Mouse (Mus musculus) Patski (cell line): Measurements from ENCODE around the gene Slc26a10. TPM values are rescaled to one million over a fixed set of nuclear protein-coding genes. Genes with fewer than 3 reads are reported as not detected.

Source experiments
- ATAC-seq: fragments of 100-300 bp; one replicate; pipeline ENCODE4 v1.8.0; 2021
- CTCF ChIA-PET: fragments of 350-600 bp; sonication (Branson Sonifier 250); formaldehyde crosslinking; loops from one replicate; lab custom pipeline; 2022; ENCODE audit warnings: inconsistent platforms; lab: Charles Lee
- POLR2A ChIA-PET: fragments of 350-600 bp; sonication (Branson Sonifier 250); formaldehyde crosslinking; loops from one replicate; lab custom pipeline; 2022; ENCODE audit warnings: antibody characterized with exemption, inconsistent platforms; lab: Charles Lee
- DNase-seq: peaks from one replicate; pipeline ENCODE4 v3.0.0-alpha.2; 2011; ENCODE audit warnings: low read depth, low spot score
- H3K27me3 ChIP-seq: fragments of 371-371 bp; one replicate; pipeline ENCODE4 v1.5.1; 2021
- CTCF ChIP-seq: fragments of 100-300 bp; IDR thresholded peaks from one replicate; pipeline ENCODE4 v1.5.1; 2021
- in situ Hi-C: fragments of 300-500 bp; cut with MboI; formaldehyde crosslinking; loops from 3 replicates; pipeline ENCODE4 v1.11.1; 2018; ENCODE audit warnings: low pct_unique_long_range_greater_than_20kb, mixed read lengths
- polyA plus RNA-seq: library from polyadenylated mRNA; unstranded; gene quantifications from one replicate; pipeline ENCODE4 v1.2.3, GENCODE M21; 2021

Gene Slc26a10
- polyA plus RNA-seq, 1 experiment from 2014 or later: 0.85 TPM

DNA sequence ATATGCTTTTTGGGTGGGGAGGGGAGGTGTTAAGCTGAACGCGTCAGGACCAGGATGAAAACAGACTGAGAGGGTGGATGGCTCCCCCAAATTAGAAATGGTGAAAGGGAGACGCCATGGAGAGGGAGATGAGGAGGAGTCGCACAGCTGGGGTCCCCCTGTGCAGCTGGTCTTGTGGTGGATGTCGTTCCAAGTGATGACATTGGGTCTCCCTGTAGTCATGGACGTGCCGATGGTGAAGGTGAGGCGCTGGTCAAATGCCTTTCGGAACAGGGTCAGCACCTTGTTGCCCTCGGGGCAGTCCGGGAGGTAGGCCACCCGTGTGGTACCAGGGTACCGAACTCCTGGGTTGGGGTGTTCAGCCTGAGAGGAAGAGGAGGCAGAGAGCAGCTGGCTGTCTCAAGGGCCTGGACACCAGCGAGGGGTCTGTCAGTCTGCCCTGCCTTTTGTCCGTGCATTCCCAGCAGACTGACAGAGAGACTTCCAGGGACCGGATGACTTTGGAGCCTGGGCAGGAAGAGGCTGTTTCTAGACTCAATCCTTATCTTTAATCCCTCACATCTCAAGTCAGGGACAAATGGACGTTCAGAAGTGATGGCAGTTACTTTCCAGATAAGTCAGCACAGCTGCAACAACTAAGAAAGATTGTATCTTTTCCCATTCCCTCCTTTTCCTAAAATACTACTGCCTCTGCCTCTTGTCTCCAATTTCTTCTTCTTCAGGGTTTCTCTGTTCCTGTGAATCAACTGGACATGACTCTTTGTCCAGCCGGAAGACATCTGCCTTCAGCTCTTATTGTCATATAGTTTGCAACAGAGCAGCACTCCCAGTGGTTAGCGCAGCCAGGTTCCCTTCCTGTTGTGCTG lies 11.0 kb upstream of the Slc26a10 start:
- no peak for TF ChIP-seq CTCF
- in situ Hi-C loops: no loop called here
- H3K27me3 ChIP-seq: no peaks in the 10 kb centered on the region
- ChIA-PET POLR2A (no interaction called here), CTCF (interaction anchor here (1.0 to 1.4 kb wide), 2 partner anchors 13 to 20 kb away, joined by 3 read pairs; partner anchors contain the start of gene Pip4k2c)
- ATAC-seq: no peak
- no peak for DNase-seq

DNA sequence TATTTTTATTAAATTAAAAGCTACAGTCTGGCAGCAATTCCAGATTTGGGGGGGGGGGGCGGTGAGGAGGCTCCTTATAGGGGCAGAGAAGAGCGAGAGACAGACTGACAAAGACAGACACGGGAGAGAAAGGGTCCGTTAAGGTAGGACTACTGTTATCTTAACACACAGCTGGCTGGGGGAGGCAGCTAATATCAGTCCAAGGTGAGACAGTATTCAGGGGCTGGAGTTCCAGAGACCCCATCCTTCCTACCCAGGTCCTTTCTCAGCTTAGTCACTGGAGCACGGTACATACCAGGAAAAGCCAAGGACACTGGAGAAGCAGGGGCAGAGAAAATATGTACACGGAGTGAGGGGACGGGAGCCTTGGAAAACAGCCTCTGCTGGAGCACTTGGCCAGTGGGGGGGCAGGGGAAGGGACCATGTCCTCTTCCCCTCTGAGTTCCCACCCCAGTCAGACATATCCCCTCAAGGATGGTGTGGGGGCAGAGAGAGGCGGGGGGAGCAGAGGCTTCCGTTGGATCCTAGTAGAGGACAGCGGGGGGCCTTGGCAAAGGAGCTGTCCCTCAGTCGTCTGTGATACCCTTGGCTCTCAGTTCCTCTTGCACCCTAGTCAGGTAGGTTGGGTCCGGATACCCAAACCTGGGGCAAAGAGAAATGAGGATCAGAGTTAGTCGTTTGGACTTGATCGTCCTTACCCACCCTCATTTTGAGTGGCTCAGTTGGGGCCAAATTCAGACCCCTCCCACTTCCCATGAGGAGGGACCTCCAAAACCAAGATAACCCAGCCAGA lies 10.1 kb upstream of the Slc26a10 start:
- in situ Hi-C loops: no loop called here
- ATAC-seq (no peak), DNase-seq (no peak)
- H3K27me3 ChIP-seq: no peaks in the 10 kb centered on the region
- ChIA-PET POLR2A (interaction anchor here (0.6 kb wide), 1 partner anchor 855 kb away, joined by 3 read pairs; no protein-coding TSS in a partner anchor), CTCF (interaction anchor here (1.0 to 1.4 kb wide), 2 partner anchors 12 to 21 kb away, joined by 3 read pairs; partner anchors contain the start of gene Pip4k2c)
- TF ChIP-seq CTCF: no peak

DNA sequence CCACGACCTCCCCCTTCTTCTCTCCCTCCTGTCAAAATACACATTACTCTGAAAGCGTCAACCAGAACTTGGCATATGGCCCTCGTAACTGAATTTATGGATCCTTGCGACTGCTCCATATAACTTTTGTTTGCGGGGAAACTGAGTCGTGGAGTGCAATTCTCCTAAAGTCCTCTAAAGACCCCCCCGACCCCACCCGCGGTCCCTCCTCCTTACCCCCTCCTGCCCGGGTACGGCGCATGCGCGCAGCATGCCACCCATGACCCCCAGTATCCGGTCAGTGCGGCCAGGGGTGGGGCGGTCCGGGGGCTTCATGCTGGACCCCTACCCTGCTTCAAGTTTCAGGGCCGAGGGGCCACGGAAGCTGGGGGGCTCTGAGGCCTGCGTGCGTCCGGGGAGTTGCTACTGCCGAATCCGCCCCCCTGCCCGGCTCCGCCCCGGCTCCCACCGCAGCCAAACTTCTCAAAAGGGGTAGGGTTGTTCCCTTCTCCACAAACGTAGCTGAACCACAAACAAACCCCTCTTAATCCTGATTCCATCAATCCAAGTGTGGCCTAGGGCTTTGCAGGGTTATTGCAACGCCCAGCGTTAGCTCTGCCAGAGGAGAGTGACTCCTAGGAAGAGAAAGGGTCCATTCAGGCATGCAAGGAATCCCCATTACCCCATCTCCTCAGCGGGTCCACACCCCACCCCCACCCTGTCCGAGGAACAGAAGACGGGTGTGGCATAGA lies 9.4 kb upstream of the Slc26a10 start, which contains the start of gene Arhgef25:
Gene Arhgef25, minus strand, starts transcription at position 433 of the 731 bp plus-strand sequence.
- H3K27me3 ChIP-seq: no peaks in the 10 kb centered on the region
- ChIA-PET CTCF (interaction anchor here (1.4 kb wide), 1 partner anchor 21 kb away, joined by 3 read pairs; the partner anchor contains the start of gene Pip4k2c), POLR2A (interaction anchor here (0.6 kb wide), 1 partner anchor 856 kb away, joined by 3 read pairs; no protein-coding TSS in a partner anchor)
- DNase-seq: no peak
- peak; percentile 27 for ATAC-seq
- in situ Hi-C loops: loop anchor here (5.0 kb wide), 1 partner anchor 32 kb away; no protein-coding TSS in a partner anchor
- TF ChIP-seq CTCF: no peak

DNA sequence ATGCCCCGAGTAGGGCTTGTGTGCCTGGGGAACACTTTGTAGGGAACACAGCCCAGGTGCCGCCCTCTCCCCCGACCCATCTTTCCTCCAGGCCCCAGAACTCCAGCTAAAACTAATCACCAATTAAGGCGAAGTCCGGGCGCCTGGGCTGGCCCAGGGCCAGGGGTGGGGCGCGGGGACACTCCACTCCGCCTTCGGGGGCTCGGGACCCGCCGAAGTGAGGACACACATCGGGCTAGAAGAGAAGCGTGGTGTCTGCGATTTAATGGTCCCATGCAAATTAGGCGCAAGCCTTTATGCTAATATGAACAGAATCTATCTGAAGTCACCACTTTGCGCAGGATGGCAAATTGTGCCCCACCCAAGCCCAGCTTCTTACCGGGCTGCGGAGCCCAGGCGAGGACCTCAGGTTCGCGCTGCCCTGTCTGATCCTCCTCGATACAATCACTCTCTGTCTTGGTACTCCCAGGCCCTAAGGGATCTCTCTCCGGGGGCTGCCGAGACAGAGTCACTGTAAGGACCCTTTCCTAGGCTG lies 8.7 kb upstream of the Slc26a10 start:
- no peaks in the 10 kb centered on the region for H3K27me3 ChIP-seq
- ATAC-seq (no peak), DNase-seq (no peak)
- no peak for TF ChIP-seq CTCF
- ChIA-PET POLR2A (interaction anchor here (1.4 kb wide), 1 partner anchor 23 kb away, joined by 4 read pairs; no protein-coding TSS in a partner anchor), CTCF (interaction anchor here (1.7 kb wide), 1 partner anchor 18 kb away, joined by 4 read pairs; no protein-coding TSS in a partner anchor)
- in situ Hi-C loops: loop anchor here (5.0 kb wide), 1 partner anchor 33 kb away; no protein-coding TSS in a partner anchor

DNA sequence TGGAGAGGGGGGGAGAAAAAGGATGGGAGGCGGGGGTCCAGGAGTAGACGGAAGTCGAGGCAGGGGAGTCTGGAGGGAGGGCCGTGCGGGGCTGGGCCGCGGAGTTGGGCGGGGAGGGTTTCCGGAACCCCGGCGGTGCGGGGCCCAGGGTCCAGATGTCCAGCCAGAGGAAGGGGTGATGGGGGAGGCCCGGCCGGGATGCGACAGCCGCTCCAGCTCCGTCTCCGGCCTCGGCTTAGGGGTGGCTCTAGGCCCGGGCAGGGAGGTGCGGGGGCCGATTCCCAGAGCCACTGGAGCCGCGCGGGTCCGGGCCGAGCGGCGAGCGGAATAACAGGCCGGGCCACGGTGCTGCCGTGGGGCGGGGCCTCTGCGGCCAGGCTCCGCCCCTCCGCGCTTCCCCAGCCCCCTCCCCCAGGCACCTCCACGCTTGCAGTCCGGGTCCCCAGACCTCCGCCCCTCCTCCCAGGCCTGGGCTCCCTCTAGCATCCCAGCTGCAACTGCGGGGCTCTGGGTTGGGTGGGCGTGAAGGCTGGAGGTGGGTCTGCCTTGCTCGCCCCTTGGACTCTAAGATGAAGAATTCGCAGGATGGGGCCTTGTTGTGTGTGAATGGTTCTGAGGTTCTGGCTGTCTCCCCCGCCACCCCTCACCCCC lies 8.1 kb upstream of the Slc26a10 start:
- in situ Hi-C loops: loop anchor here (5.0 kb wide), 1 partner anchor 34 kb away; no protein-coding TSS in a partner anchor
- no peak for TF ChIP-seq CTCF
- no peaks in the 10 kb centered on the region for H3K27me3 ChIP-seq
- DNase-seq (no peak), ATAC-seq (peak; percentile 70)
- POLR2A ChIA-PET: interaction anchor here (1.4 kb wide), 2 partner anchors 8 to 22 kb away, joined by 4 to 6 read pairs; no protein-coding TSS in a partner anchor
- CTCF ChIA-PET: interaction anchor here (1.7 kb wide), 1 partner anchor 17 kb away, joined by 4 read pairs; no protein-coding TSS in a partner anchor

DNA sequence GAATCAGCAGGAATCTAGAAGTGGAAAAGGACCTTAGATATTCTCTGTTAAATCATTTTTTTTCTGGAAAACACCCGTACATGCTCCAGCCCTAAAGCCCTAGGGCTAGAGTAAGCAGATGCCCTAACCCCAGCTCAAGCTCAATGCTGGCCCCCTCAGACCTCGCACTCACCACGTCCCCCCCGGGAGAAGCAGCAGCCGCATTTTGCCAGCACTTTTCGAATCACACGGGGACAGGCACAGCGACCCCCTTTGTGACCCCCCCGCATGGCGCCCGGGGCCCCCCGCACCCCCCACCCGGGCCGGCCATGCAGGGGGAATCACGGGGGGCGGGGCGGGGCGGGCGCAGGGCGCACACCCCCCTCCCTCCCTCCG lies 7.6 kb upstream of the Slc26a10 start:
- TF ChIP-seq CTCF: no peak
- POLR2A ChIA-PET: interaction anchor here (0.8 to 1.4 kb wide), 4 partner anchors 9 to 139 kb away, joined by 3 to 6 read pairs (median 4); no protein-coding TSS in a partner anchor
- CTCF ChIA-PET: interaction anchor here (1.2 to 1.7 kb wide), 3 partner anchors 17 to 40 kb away, joined by 3 to 4 read pairs (median 4); no protein-coding TSS in a partner anchor
- DNase-seq (no peak), ATAC-seq (no peak)
- H3K27me3 ChIP-seq: no peaks in the 10 kb centered on the region
- in situ Hi-C loops: loop anchor here (5.0 kb wide), 1 partner anchor 34 kb away; no protein-coding TSS in a partner anchor

DNA sequence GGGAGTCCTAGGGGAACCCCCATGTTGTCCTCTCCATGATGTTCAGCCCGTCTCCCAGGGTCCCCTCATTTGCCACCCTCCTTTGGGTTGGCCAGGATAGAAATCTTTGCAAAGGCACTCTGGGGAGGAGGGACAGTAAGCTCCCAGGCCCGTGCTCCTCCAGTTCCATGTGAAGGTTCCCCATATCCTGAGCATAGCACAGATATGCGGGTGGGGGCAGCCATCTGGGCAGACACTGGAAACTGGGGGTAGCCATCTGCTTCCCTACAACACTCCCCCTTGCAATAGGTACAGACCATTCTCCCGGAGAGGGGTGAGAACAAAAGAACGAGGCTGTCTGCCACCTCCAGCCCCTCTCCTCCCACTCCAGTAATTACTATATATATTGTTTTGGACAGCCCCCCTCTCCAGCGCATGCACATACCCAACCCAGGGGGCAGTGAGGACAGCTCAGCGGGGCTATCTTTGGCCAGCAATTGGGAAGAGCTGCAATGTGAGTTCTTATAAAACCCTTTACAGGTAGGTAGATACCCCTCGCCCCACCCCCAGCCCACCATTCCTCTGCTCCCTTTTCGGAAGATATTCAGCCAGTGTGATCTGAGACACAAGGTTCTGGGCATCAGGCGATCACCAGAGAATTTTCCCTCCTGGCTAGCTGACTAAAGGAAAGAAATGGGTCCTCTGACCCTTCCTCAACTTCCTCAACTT lies 7.1 kb upstream of the Slc26a10 start:
- POLR2A ChIA-PET: interaction anchor here (0.8 to 1.4 kb wide), 4 partner anchors 9 to 139 kb away, joined by 3 to 6 read pairs (median 4); no protein-coding TSS in a partner anchor
- TF ChIP-seq CTCF: no peak
- CTCF ChIA-PET: interaction anchor here (1.0 to 1.7 kb wide), 4 partner anchors 16 to 41 kb away, joined by 3 to 4 read pairs (median 4); no protein-coding TSS in a partner anchor
- no peak for ATAC-seq
- no peak for DNase-seq
- H3K27me3 ChIP-seq: no peaks in the 10 kb centered on the region
- in situ Hi-C loops: loop anchor here (5.0 kb wide), 1 partner anchor 35 kb away; no protein-coding TSS in a partner anchor

DNA sequence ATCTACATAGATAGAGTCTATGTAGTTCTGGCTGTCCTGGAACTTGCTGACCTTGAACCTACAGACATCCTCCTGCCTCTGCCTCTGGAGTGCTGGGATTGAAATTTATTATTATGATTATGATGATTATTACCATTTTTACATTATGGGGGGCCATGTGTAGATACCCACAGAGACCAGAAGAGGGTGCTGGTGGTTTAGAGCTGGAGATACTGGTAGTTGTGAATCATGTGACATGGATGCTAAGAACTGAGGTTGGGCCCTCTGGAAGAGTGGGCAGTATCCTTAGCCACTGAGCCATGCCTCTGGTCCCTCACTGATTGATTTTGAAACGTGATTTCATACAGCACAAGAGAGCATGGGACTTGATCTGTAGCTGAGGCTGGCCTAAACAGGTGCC lies 6.0 kb upstream of the Slc26a10 start:
- ChIA-PET CTCF (interaction anchor here (1.0 to 1.5 kb wide), 2 partner anchors 23 to 42 kb away, joined by 3 read pairs; no protein-coding TSS in a partner anchor), POLR2A (interaction anchor here (1.0 to 2.1 kb wide), 2 partner anchors 11 to 15 kb away, joined by 3 to 6 read pairs; no protein-coding TSS in a partner anchor)
- no peak for TF ChIP-seq CTCF
- DNase-seq (no peak), ATAC-seq (no peak)
- no peaks in the 10 kb centered on the region for H3K27me3 ChIP-seq
- in situ Hi-C loops: loop anchor here (5.0 kb wide), 1 partner anchor 36 kb away; no protein-coding TSS in a partner anchor
